Mouse (Mus musculus): Measurements from ENCODE around the gene Supt6. TPM values are rescaled to one million over a fixed set of nuclear protein-coding genes. Genes with fewer than 3 reads are reported as not detected.

Gene Supt6
- polyA plus RNA-seq, 1 experiment, result 33.9 TPM

DNA sequence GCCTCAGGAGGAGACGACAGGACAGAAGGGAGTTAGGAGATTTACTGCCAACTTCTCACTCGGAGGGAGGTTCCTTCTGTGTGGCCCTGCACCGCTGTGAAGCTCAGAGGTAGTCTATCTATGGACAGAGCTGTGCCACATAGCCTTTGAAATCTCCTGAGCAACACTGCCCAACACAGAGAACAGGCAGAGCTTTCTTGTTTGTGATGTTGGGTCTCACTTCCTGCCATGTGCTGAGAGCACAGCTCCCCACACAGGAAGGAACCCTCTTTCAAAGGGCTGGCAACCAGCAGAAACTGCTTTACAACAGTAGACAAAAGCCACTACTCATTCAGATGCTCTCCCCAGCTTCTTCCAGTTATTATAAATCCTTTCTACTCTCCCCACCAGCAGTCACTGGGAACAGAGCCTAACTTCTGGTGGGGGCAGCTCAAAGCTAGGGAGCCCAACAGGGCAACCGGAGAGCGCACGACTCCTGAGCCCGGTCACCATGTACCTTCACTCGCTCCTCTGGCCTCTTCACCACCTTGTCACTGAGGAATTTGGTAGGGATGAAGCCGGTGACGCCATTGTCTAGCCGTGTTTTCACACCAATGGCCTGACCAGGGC, 30.0 kb downstream of the Supt6 start:
- Histone ChIP-seq H3K4me3 (ENCODE audit: insufficient read depth, poor library complexity, severe bottlenecking) (no peak overlapping the region), H3K79me2 (ENCODE audit: control insufficient read depth, insufficient read depth) (no peaks in the 10 kb centered on the region), H3K79me3 (ENCODE audit: low read depth) (no peaks in the 10 kb centered on the region), H3K36me3 (ENCODE audit: control insufficient read depth, insufficient read depth) (peaks cover 96% of the 10 kb centered on the region), H3ac (ENCODE audit: control insufficient read depth, insufficient read length, low read depth) (no peak overlapping the region), H3K27me3 (ENCODE audit: control insufficient read depth, insufficient read depth, insufficient read length) (no peaks in the 10 kb centered on the region)
- TF ChIP-seq CTCF (IDR thresholded peaks at IDR 0.05; ENCODE audit: control insufficient read depth, insufficient read depth, insufficient read length) (no peak), CEBPB (IDR thresholded peaks at IDR 0.05; ENCODE audit: low read depth) (no peak)

DNA sequence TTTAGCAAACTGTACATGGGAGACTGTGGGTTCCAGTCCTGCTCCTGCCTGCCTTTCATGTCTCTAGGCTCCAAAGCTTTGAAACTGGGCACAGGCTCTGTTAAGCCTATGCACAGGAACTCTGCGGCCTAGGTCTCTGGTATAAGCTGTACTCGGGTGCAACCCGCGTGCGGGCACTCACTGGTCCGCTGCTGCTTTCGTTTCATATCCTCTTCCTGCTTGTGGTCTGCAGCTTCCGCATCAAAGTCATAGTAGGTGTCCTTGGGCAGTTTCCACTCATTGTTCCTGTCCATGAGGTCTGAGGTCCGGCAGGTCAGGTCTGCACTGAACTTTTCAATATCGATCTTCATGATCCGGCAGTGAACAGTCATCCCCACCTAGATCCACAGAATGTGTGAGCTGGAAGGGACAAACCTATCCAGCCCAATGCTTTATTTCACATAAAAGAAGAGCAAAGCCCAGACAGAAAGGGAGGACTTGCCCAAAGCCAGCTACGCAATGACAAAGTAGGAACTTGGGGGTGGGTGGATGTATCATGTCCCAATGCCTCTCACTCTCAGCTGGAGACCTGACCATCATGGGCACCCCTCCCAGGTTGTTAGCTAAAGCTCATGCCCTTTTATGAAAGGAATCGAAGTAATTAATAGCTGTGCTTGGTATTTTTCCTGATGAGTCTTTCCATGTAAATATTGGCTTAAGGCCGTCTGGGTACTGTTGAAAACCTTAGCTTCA, 32.5 kb downstream of the Supt6 start:
- no peak overlapping the region for H3K4me3 ChIP-seq (ENCODE audit: insufficient read depth, poor library complexity, severe bottlenecking)
- H3K79me3 ChIP-seq (ENCODE audit: low read depth), result no peaks in the 10 kb centered on the region
- H3ac ChIP-seq (ENCODE audit: control insufficient read depth, insufficient read length, low read depth), result no peak overlapping the region
- H3K27me3 ChIP-seq (ENCODE audit: control insufficient read depth, insufficient read depth, insufficient read length), result no peaks in the 10 kb centered on the region
- TF ChIP-seq USF1 (IDR thresholded peaks at IDR 0.05; ENCODE audit: low read depth), result no peak
- no peak for TF ChIP-seq FOSL1 (IDR thresholded peaks at IDR 0.05; ENCODE audit: insufficient read depth, low read length, poor library complexity, severe bottlenecking)
- no peak for TF ChIP-seq CEBPB (IDR thresholded peaks at IDR 0.05; ENCODE audit: low read depth)
- no peak for TF ChIP-seq MYOD1 (IDR thresholded peaks at IDR 0.05; ENCODE audit: control insufficient read depth, insufficient read length, low read depth)
- no peak for TF ChIP-seq CTCF (IDR thresholded peaks at IDR 0.05; ENCODE audit: control insufficient read depth, insufficient read depth, insufficient read length)
- TF ChIP-seq MAX (IDR thresholded peaks at IDR 0.05), result no peak
- peaks cover 95% of the 10 kb centered on the region for H3K36me3 ChIP-seq (ENCODE audit: control insufficient read depth, insufficient read depth)
- H3K79me2 ChIP-seq (ENCODE audit: control insufficient read depth, insufficient read depth), result no peaks in the 10 kb centered on the region

DNA sequence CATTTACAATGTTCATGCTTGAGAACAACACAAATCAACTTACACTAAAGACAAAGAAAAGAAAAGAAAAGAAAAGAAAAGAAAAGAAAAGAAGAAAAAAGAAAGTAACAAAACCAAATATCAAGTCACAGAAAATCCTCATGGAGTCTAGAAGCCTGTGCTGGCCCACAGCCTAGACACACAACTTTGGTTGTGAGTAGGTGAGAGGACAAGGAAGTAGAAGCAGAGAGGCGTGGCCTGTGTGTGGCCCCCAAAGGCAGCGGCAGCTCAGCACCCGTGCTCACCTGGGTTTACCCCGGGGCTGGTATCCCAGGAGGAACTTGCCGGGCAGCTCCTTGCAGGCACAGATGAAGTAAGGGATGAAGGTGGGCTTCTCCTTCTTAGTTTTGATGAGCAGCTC, 34.3 kb downstream of the Supt6 start:
- Histone ChIP-seq H3ac (ENCODE audit: control insufficient read depth, insufficient read length, low read depth) (no peak overlapping the region), H3K79me3 (ENCODE audit: low read depth) (no peaks in the 10 kb centered on the region), H3K27me3 (ENCODE audit: control insufficient read depth, insufficient read depth, insufficient read length) (no peaks in the 10 kb centered on the region), H3K36me3 (ENCODE audit: control insufficient read depth, insufficient read depth) (peaks cover 95% of the 10 kb centered on the region), H3K79me2 (ENCODE audit: control insufficient read depth, insufficient read depth) (no peaks in the 10 kb centered on the region), H3K4me3 (ENCODE audit: insufficient read depth, poor library complexity, severe bottlenecking) (no peak overlapping the region)
- TF ChIP-seq USF1 (IDR thresholded peaks at IDR 0.05; ENCODE audit: low read depth), result no peak

DNA sequence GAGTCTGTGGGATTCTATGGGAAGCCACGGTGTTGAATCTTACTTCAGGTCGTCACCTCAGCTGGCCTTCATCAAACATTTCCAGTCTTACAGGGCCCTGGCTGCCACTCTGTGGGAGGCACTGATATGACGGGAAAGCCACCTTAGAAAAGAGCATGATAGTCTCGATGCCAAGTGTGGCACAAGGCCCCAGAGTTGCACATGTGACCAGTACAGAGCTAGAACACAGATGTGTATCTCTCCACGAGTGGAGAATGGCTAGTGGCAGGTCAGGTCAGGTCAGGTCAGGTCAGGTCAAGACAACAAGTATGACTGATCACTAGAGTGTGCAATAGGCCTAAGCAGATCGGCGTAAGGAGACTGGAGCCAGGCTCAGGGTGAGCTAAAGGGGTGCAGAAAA, 35.2 kb downstream of the Supt6 start:
- H3K79me3 ChIP-seq (ENCODE audit: low read depth), result no peaks in the 10 kb centered on the region
- no peaks in the 10 kb centered on the region for H3K27me3 ChIP-seq (ENCODE audit: control insufficient read depth, insufficient read depth, insufficient read length)
- H3K79me2 ChIP-seq (ENCODE audit: control insufficient read depth, insufficient read depth), result no peaks in the 10 kb centered on the region
- TF ChIP-seq MYOD1 (IDR thresholded peaks at IDR 0.05; ENCODE audit: control insufficient read depth, insufficient read length, low read depth), result no peak
- no peak for TF ChIP-seq CTCF (IDR thresholded peaks at IDR 0.05; ENCODE audit: control insufficient read depth, insufficient read depth, insufficient read length)
- TF ChIP-seq MYOG (IDR thresholded peaks at IDR 0.05; ENCODE audit: control insufficient read depth, extremely low read depth, insufficient read length), result no peak
- no peak for TF ChIP-seq MAX (IDR thresholded peaks at IDR 0.05)
- TF ChIP-seq CEBPB (IDR thresholded peaks at IDR 0.05; ENCODE audit: low read depth), result no peak
- no peak for TF ChIP-seq FOSL1 (IDR thresholded peaks at IDR 0.05; ENCODE audit: insufficient read depth, low read length, poor library complexity, severe bottlenecking)
- TF ChIP-seq USF1 (IDR thresholded peaks at IDR 0.05; ENCODE audit: low read depth), result no peak
- H3K4me3 ChIP-seq (ENCODE audit: insufficient read depth, poor library complexity, severe bottlenecking), result no peak overlapping the region
- H3K36me3 ChIP-seq (ENCODE audit: control insufficient read depth, insufficient read depth), result peaks cover 95% of the 10 kb centered on the region
- no peak overlapping the region for H3ac ChIP-seq (ENCODE audit: control insufficient read depth, insufficient read length, low read depth)

DNA sequence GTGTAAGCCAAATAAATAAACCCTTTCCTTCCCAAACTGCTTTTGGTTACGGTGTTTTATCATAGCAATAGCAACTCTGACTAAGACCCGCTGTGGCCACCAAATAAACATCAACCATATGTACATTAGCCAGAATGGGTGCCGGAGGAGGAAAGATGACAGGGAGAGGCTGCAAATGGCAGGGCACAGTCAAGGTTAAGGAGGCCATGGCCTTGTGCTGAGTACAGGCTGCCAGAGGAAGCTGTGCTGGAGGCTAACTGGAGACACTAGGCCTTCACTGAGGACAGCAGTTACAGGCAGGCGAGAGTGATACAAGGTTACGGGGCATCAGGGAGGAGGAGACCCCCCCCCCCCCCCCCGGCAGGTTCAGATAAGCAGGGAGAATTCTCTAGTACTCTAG, 35.9 kb downstream of the Supt6 start:
- no peaks in the 10 kb centered on the region for H3K79me3 ChIP-seq (ENCODE audit: low read depth)
- no peak overlapping the region for H3ac ChIP-seq (ENCODE audit: control insufficient read depth, insufficient read length, low read depth)
- no peaks in the 10 kb centered on the region for H3K27me3 ChIP-seq (ENCODE audit: control insufficient read depth, insufficient read depth, insufficient read length)
- TF ChIP-seq USF1 (IDR thresholded peaks at IDR 0.05; ENCODE audit: low read depth) (no peak), MYOG (IDR thresholded peaks at IDR 0.05; ENCODE audit: control insufficient read depth, extremely low read depth, insufficient read length) (no peak), CTCF (IDR thresholded peaks at IDR 0.05; ENCODE audit: control insufficient read depth, insufficient read depth, insufficient read length) (no peak), MAX (IDR thresholded peaks at IDR 0.05) (no peak), FOSL1 (IDR thresholded peaks at IDR 0.05; ENCODE audit: insufficient read depth, low read length, poor library complexity, severe bottlenecking) (no peak), MYOD1 (IDR thresholded peaks at IDR 0.05; ENCODE audit: control insufficient read depth, insufficient read length, low read depth) (no peak), CEBPB (IDR thresholded peaks at IDR 0.05; ENCODE audit: low read depth) (no peak)
- no peaks in the 10 kb centered on the region for H3K79me2 ChIP-seq (ENCODE audit: control insufficient read depth, insufficient read depth)
- peaks cover 92% of the 10 kb centered on the region for H3K36me3 ChIP-seq (ENCODE audit: control insufficient read depth, insufficient read depth)
- no peak overlapping the region for H3K4me3 ChIP-seq (ENCODE audit: insufficient read depth, poor library complexity, severe bottlenecking)

DNA sequence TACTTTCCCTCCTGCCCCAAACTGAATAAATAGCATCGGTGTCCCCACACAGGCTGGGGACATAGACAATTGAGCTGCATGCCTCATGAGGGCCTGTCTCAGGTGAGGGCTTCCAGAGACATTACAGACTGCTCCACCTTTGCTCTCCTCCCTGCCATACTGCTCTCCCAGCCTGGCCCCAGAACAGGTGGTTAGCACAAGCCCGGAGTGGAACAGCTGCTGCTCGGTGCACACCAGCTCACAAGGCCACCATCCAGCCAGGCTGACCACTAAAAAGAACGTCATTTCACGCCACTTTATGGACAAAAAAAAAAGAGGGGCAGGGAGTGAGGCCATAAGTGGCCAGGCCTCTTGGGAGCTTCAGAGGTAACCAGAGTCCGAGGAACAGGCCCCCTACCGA, 38.6 kb downstream of the Supt6 start:
- no peak overlapping the region for H3ac ChIP-seq (ENCODE audit: control insufficient read depth, insufficient read length, low read depth)
- peaks cover 74% of the 10 kb centered on the region for H3K36me3 ChIP-seq (ENCODE audit: control insufficient read depth, insufficient read depth)
- no peaks in the 10 kb centered on the region for H3K27me3 ChIP-seq (ENCODE audit: control insufficient read depth, insufficient read depth, insufficient read length)
- no peaks in the 10 kb centered on the region for H3K79me2 ChIP-seq (ENCODE audit: control insufficient read depth, insufficient read depth)
- TF ChIP-seq CTCF (IDR thresholded peaks at IDR 0.05; ENCODE audit: control insufficient read depth, insufficient read depth, insufficient read length), result no peak
- no peaks in the 10 kb centered on the region for H3K79me3 ChIP-seq (ENCODE audit: low read depth)
- H3K4me3 ChIP-seq (ENCODE audit: insufficient read depth, poor library complexity, severe bottlenecking), result no peak overlapping the region
